Mouse (Mus musculus) stomach, embryonic 15.5 days (tissue): ENCODE results near the gene Syt3. TPM values are rescaled to one million over a fixed set of nuclear protein-coding genes. Genes with fewer than 3 reads are reported as not detected.

Experiments used
- ATAC-seq: fragments of 200-750 bp; cut with Nextera tagmentation; 2 replicates; pipeline ENCODE4 v1.8.0; 2017; ENCODE audit warnings: low read depth, moderate number of reproducible peaks, moderate TSS enrichment; ENCODE audit not compliant: insufficient read depth, low FRiP score
- H3K27ac ChIP-seq: fragments of 300-500 bp; sonication (generic); 2 replicates; pipeline ENCODE4 v1.5.1; 2015; ENCODE audit warnings: mild to moderate bottlenecking, inconsistent platforms
- H3K27me3 ChIP-seq: fragments of 300-500 bp; sonication (generic); replicated peaks from 2 replicates; pipeline ENCODE4 v1.6.1; 2015; ENCODE audit warnings: inconsistent platforms
- H3K36me3 ChIP-seq: fragments of 300-500 bp; sonication (generic); 2 replicates; pipeline ENCODE4 v1.6.1; 2015; ENCODE audit warnings: inconsistent platforms
- H3K4me1 ChIP-seq: fragments of 300-500 bp; sonication (generic); 2 replicates; pipeline ENCODE4 v1.6.1; 2015; ENCODE audit warnings: inconsistent platforms
- H3K4me2 ChIP-seq: fragments of 300-500 bp; sonication (generic); 2 replicates; pipeline ENCODE4 v1.6.1; 2015; ENCODE audit warnings: mild to moderate bottlenecking, inconsistent platforms
- H3K4me3 ChIP-seq: fragments of 300-500 bp; sonication (generic); replicated peaks from 2 replicates; pipeline ENCODE4 v1.5.1; 2015; ENCODE audit warnings: inconsistent platforms
- H3K9ac ChIP-seq: fragments of 300-500 bp; sonication (generic); 2 replicates; pipeline ENCODE4 v1.6.1; 2015; ENCODE audit warnings: inconsistent platforms
- H3K9me3 ChIP-seq: fragments of 300-500 bp; sonication (generic); 2 replicates; pipeline ENCODE4 v1.6.1; 2016; ENCODE audit warnings: inconsistent platforms
- WGBS: fragments of 180-500 bp; shearing (Covaris S2); methylation state at CpG from one replicate; pipeline ENCODE4 v1.1.7; 2015; 5-methylcytosine and 5-hydroxymethylcytosine counted together
- polyA plus RNA-seq: library from polyadenylated mRNA; unstranded; fragments of >200 nt; fragmentation: Nextera tagmentation; extraction: Ambion mirVana; gene quantifications from 2 replicates; pipeline ENCODE4 v1.2.1, GENCODE M21; 2015

Syt3 gene
- polyA plus RNA-seq, 1 experiment from 2014 or later, result 1.6 TPM

DNA sequence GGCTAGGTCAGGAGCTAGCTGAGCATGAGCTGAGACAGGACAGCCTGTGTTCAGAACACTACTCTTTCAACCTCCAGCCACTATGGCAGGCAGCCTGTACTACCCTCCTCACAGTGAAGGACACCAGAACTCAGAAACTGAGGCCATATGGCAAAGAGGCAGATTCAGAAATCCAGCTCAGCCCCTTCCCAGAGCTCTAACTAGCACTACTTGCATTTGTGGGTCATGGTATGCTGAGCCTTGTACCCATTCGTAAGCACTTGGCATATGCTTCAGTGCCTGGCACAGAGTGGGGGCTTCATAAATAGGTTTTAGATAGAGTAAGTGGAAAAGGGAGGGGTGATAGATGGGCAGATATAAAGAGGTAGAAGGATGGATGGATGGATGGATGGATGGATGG is 56.6 kb downstream of the Syt3 start:
- ATAC-seq, result no peak
- H3K36me3 ChIP-seq, result no peaks in the 10 kb centered on the region
- H3K4me1 ChIP-seq, result no peaks in the 10 kb centered on the region
- no peak overlapping the region for H3K4me3 ChIP-seq
- peaks cover 71% of the 10 kb centered on the region for H3K27me3 ChIP-seq
- H3K9me3 ChIP-seq, result no peaks in the 10 kb centered on the region
- no peak overlapping the region for H3K4me2 ChIP-seq
- WGBS, result 74% methylated on average over 1 of the region's 1 CpGs
- no peak overlapping the region for H3K9ac ChIP-seq
- H3K27ac ChIP-seq, result no peak overlapping the region

DNA sequence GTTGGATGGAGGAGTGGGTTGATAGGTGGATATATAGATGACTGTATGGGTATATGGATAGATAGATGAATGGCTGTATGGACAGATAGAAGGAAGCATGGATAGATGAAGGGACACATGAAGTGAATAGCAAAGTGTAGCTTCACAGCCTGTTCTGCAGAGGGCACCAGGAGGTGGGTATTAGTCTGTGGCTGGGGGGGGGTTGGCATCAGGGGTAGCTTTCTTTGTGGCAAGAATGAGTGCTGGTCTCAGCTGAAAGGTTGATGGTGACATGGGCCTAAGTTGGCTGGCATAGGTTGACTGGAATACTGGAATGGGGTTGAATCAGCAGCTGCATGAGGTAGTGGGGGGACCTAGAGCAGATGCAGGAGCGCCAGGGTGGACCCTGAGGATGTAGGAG is 57.3 kb downstream of the Syt3 start:
- Histone ChIP-seq H3K4me1 (no peaks in the 10 kb centered on the region), H3K27ac (no peak overlapping the region), H3K4me2 (no peak overlapping the region), H3K27me3 (peaks cover 77% of the 10 kb centered on the region), H3K36me3 (no peaks in the 10 kb centered on the region), H3K9ac (no peak overlapping the region), H3K9me3 (no peaks in the 10 kb centered on the region), H3K4me3 (no peak overlapping the region)
- WGBS, result 8% methylated on average over 1 of the region's 1 CpGs
- ATAC-seq, result no peak

DNA sequence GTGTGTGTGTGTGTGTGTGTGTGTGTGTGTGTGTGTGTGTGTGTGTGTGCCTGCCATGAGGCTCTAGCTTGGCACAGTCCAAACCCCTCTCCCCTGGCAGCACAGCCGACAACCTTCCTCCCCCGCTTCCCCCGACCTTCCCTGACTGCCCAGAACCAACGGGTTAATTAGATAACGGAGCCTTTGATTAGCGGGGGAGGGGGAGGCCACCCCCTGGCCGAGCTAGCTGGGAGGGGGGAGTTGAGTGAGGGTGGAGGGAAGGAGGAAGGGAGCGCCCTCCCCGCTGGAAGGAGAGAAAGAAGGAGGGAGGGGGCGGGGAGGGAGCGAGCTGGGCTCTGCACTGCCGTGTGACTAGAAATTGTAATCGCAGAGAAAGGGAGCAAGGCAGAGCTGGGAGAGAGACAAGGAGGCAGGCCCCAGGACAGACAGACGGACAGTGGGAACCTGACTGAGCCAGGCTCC is 57.8 kb downstream of the Syt3 start:
- WGBS, result 0% methylated on average over 14 of the region's 14 CpGs
- Histone ChIP-seq H3K4me1 (no peaks in the 10 kb centered on the region), H3K4me3 (peak overlapping the region; percentile 26), H3K9ac (no peak overlapping the region), H3K4me2 (peak overlapping the region; percentile 39), H3K36me3 (no peaks in the 10 kb centered on the region), H3K9me3 (no peaks in the 10 kb centered on the region), H3K27me3 (peaks cover 81% of the 10 kb centered on the region), H3K27ac (no peak overlapping the region)
- ATAC-seq, result peak; percentile 37; the same call in 1 of the 2 replicates

DNA sequence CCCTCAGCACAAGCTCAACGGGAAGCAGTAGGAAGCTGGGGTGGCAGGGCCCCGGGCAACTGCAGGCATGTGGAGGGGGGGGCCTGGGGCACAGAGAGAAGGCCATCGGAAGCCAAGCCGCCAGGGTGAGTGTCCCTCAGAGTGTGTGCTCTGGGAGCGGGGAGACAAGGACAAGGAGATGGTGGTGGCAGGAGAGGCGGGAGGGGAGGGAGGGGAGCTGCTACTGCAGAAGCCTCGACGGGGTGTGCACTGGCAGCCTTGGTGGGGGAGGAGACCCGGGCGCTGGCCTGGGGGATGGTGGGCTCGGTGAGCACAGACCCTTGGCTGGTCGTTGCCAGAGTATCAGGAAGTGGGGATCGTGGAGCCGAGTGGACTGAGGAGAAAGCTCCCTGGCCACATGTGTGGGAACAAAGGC is 58.5 kb downstream of the Syt3 start:
- no peak overlapping the region for H3K27ac ChIP-seq
- no peaks in the 10 kb centered on the region for H3K9me3 ChIP-seq
- ATAC-seq, result no peak; the same call in 1 of the 2 replicates
- no peaks in the 10 kb centered on the region for H3K4me1 ChIP-seq
- H3K27me3 ChIP-seq, result peaks cover 81% of the 10 kb centered on the region
- peak overlapping the region; percentile 26 for H3K4me3 ChIP-seq
- H3K36me3 ChIP-seq, result no peaks in the 10 kb centered on the region
- WGBS, result 1% methylated on average over 14 of the region's 14 CpGs
- H3K9ac ChIP-seq, result no peak overlapping the region
- peak overlapping the region; percentile 39 for H3K4me2 ChIP-seq

DNA sequence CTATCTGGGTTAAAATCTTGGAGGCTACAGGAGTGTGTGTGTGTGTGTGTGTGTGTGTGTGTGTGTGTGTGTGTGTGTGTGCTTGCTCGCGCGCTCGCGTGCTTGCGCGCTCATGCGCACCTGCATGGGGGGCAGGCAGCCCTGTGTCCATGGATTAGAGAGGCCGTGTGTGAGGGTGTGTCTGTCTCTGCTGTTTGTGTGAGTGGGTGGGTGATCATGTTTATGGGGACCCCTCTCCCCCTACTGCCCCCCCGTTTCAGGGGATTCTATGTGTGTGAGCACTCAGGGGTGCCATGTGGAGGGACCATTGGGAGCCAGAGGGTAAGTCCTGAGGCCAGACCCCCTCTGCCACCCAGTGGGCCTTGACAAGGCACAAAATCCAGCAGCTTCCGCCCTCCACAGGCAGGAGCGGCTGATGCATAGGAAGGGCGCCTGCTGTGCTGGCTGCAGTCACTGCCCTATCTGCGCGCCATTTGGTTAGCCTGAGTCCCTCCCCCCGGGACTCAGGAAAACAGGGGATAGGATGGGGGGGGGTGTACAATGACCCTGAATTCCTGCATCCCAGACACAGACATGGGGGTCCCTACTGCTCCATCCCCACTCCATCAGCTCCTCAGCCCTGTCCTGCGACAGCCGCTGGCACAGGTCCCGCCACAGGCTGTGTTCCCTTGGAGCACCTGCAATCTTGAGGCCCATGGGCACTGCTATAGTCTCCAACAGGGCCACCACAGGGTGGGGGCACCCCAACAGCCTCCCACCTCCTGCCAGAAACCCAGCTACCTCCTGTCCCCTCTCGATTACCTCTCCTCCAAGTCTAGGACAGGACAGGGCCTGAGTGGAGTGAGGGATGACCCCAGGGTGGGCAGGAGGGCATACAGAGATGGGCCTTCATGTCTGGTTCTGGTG is 59.6 kb downstream of the Syt3 start:
- Histone ChIP-seq H3K4me2 (peak overlapping the region; percentile 10; the same call in 1 of the 2 replicates), H3K9ac (no peak overlapping the region), H3K36me3 (no peaks in the 10 kb centered on the region), H3K4me1 (no peaks in the 10 kb centered on the region), H3K27me3 (peaks cover 74% of the 10 kb centered on the region), H3K9me3 (no peaks in the 10 kb centered on the region), H3K4me3 (peak overlapping the region; percentile 26), H3K27ac (no peak overlapping the region)
- WGBS, result 15% methylated on average over 20 of the region's 20 CpGs
- no peak for ATAC-seq

DNA sequence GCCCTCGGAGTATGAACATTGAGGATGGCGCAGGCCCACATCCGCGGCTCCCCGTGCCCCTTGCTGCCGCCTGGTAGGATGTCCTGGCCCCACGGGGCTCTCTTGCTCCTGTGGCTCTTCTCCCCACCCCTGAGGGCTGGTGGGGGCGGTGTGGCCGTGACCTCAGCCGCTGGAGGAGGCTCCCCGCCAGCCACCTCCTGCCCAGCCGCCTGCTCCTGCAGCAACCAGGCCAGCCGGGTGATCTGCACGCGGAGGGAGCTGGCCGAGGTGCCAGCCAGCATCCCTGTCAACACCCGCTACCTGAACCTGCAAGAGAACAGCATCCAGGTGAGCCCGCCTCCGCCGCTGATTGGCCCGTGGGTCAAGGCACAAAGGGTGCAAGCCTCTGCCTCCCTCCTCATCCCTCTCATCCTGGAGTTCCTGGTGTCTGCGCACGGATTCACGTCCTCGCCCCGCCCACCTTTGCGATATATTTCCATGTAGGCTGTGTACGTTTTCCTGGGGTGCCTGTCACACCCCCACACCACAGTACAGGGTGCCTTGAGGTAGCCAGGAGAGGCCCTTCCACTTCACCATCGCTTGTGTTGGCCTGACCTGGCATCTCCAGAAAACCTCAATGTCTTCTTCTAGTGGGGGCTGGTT is 61.1 kb downstream of the Syt3 start:
- no peak for ATAC-seq
- 10% methylated on average over 29 of the region's 29 CpGs for WGBS

DNA sequence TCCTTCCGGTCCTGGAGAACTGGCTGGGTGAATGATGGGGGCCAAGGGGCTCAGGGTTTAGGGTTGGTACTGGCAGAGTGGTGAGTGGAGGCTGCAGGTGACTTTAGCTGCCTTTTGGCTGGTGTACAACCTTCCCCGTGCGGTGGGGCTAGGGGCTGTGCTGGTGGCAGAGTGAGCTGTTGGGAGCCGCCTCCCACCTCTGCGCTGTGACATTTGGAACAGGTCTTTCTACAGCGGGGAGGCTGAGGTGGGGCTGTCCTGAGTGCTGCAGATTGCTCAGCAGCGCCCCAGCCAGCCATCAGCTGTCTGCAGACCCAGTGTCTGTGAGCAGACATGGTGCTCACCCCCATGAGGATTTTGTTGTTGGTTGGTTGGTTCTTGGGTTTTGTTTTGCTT is 61.6 kb downstream of the Syt3 start:
- 10% methylated on average over 7 of the region's 7 CpGs for WGBS
- no peaks in the 10 kb centered on the region for H3K4me1 ChIP-seq
- H3K9me3 ChIP-seq, result no peaks in the 10 kb centered on the region
- ATAC-seq, result no peak
- H3K27me3 ChIP-seq, result peaks cover 63% of the 10 kb centered on the region
- H3K9ac ChIP-seq, result no peak overlapping the region
- H3K27ac ChIP-seq, result no peak overlapping the region
- H3K36me3 ChIP-seq, result no peaks in the 10 kb centered on the region
- no peak overlapping the region for H3K4me2 ChIP-seq
- no peak overlapping the region for H3K4me3 ChIP-seq

More for the DNA sequence above, 61.1 kb downstream of the Syt3 start:
- Histone ChIP-seq H3K9ac (no peak overlapping the region), H3K27me3 (peaks cover 68% of the 10 kb centered on the region), H3K4me2 (no peak overlapping the region; the same call in 1 of the 2 replicates), H3K4me3 (no peak overlapping the region), H3K27ac (no peak overlapping the region), H3K9me3 (no peaks in the 10 kb centered on the region), H3K4me1 (no peaks in the 10 kb centered on the region), H3K36me3 (no peaks in the 10 kb centered on the region)

DNA sequence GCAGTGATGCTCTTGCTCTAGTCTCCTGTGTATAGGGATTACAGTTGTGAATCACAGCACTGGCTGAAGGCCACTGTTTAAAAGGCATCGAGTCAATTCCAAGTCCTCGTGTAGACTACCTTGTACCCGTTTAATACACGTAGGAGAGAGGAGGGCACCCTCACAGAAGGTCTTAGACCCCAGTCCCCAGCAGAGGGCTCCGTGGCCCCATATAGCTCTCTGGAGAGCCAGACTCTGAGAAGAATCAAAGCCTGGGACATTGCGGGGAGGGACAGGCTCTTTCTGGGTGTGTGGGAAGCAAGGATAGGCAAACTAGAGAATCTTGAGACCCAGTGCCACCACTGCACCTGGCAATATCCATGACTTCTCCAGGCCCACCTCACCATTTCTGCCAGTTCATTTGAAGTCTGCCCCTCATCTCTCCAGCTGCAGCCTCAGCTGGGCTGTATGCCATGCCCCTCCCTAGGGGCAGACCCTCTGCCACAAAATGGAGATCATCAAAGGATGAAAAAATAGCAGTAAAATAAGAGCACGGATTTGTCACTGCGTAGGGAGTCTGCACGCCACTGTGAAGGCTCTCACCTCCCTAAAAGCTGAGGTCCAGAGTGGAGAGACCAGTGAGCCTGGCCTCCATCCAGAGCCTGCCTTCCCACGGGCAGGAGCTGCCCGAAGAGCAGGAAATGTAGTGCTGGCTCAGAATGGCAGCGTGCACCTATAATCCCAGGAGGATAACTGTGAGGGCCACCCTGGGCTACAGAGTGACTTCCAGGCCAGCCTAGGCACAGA is 62.4 kb downstream of the Syt3 start:
- Histone ChIP-seq H3K27ac (no peak overlapping the region), H3K36me3 (no peaks in the 10 kb centered on the region), H3K4me1 (no peaks in the 10 kb centered on the region), H3K9me3 (no peaks in the 10 kb centered on the region), H3K27me3 (peaks cover 55% of the 10 kb centered on the region), H3K4me2 (no peak overlapping the region), H3K4me3 (no peak overlapping the region), H3K9ac (no peak overlapping the region)
- no peak for ATAC-seq
- 42% methylated on average over 12 of the region's 12 CpGs for WGBS

Other genes starting within 250 kb of the Syt3 start
- 0.09 TPM in 1 of 2 replicates, not detected in the other for gene Klk1b16, start 247.3 kb upstream of the Syt3 start, polyA plus RNA-seq
- gene Klk1b24, start 195.9 kb upstream of the Syt3 start, polyA plus RNA-seq, result 0.15 TPM in 1 of 2 replicates, not detected in the other
- 0.85 and 0.95 TPM in 2 replicates for gene Klk1b3, start 185.9 kb upstream of the Syt3 start, polyA plus RNA-seq
- 0.22 and 0.32 TPM in 2 replicates for gene Klk1b4, start 176.7 kb upstream of the Syt3 start, polyA plus RNA-seq
- 0.13 and 0.15 TPM in 2 replicates for gene Klk1b5, start 168.2 kb upstream of the Syt3 start, polyA plus RNA-seq
- 16.1 and 19.4 TPM in 2 replicates for gene Klk1, start 158.7 kb upstream of the Syt3 start, polyA plus RNA-seq
- 0.17 TPM in 1 of 2 replicates, not detected in the other for gene Gm36864, start 147.9 kb upstream of the Syt3 start, polyA plus RNA-seq
- gene 1700028J19Rik, start 137.4 kb upstream of the Syt3 start, polyA plus RNA-seq, result 1.6 and 1.8 TPM in 2 replicates
- gene 2410002F23Rik, start 137.4 kb upstream of the Syt3 start, polyA plus RNA-seq, result 120 and 139 TPM in 2 replicates
- gene Acp4, start 126.7 kb upstream of the Syt3 start, polyA plus RNA-seq, result not detected in 2 replicates
- gene Gm15517, start 122.7 kb upstream of the Syt3 start, polyA plus RNA-seq, result not detected in 2 replicates
- gene Clec11a, start 77.2 kb upstream of the Syt3 start, polyA plus RNA-seq, result 5.1 and 6.9 TPM in 2 replicates
- 2.2 TPM in 2 replicates for gene Shank1, start 73.8 kb upstream of the Syt3 start, polyA plus RNA-seq
- 0.80 and 1.2 TPM in 2 replicates for gene 1700008O03Rik, start 1.7 kb downstream of the Syt3 start, polyA plus RNA-seq
- gene Lrrc4b, start 44.9 kb downstream of the Syt3 start, polyA plus RNA-seq, result 0.70 and 0.81 TPM in 2 replicates
- gene Aspdh, start 81.3 kb downstream of the Syt3 start, polyA plus RNA-seq, result 0.94 and 1.7 TPM in 2 replicates
- 91.3 and 105 TPM in 2 replicates for gene Josd2, start 83.9 kb downstream of the Syt3 start, polyA plus RNA-seq
- gene Emc10, start 112.4 kb downstream of the Syt3 start, polyA plus RNA-seq, result 98.8 and 106 TPM in 2 replicates
- gene Fam71e1, start 112.5 kb downstream of the Syt3 start, polyA plus RNA-seq, result 9.1 and 12.3 TPM in 2 replicates
- gene Mybpc2, start 140.6 kb downstream of the Syt3 start, polyA plus RNA-seq, result 0.27 and 0.32 TPM in 2 replicates
- 0.40 and 0.42 TPM in 2 replicates for gene Spib, start 148.0 kb downstream of the Syt3 start, polyA plus RNA-seq
- gene Pold1, start 164.7 kb downstream of the Syt3 start, polyA plus RNA-seq, result 69.8 and 75.6 TPM in 2 replicates
- gene Nr1h2, start 169.8 kb downstream of the Syt3 start, polyA plus RNA-seq, result 62.9 and 65.0 TPM in 2 replicates
- 4.9 and 5.0 TPM in 2 replicates for gene Napsa, start 188.3 kb downstream of the Syt3 start, polyA plus RNA-seq
- gene Kcnc3, start 206.6 kb downstream of the Syt3 start, polyA plus RNA-seq, result 0.30 and 0.39 TPM in 2 replicates